Mouse (Mus musculus): Measurements from ENCODE around the gene Syt11. TPM values are rescaled to one million over a fixed set of nuclear protein-coding genes. Genes with fewer than 3 reads are reported as not detected.

Syt11 gene
- polyA plus RNA-seq, 1 experiment from 2014 or later, result 22.2 TPM

Other genes starting within 250 kb of the Syt11 start
- 9.6 and 11.2 TPM in 2 replicates for gene Mex3a, start 242.8 kb downstream of the Syt11 start, polyA plus RNA-seq (2015; fragmentation: Nextera tagmentation; extraction: Ambion mirVana)
- gene Rab25, start 226.9 kb downstream of the Syt11 start, polyA plus RNA-seq (2015; fragmentation: Nextera tagmentation; extraction: Ambion mirVana), result 75.2 and 89.8 TPM in 2 replicates
- 188 and 231 TPM in 2 replicates for gene Lamtor2, start 222.1 kb downstream of the Syt11 start, polyA plus RNA-seq (2015; fragmentation: Nextera tagmentation; extraction: Ambion mirVana)
- 43.6 and 43.7 TPM in 2 replicates for gene Ubqln4, start 221.4 kb downstream of the Syt11 start, polyA plus RNA-seq (2015; fragmentation: Nextera tagmentation; extraction: Ambion mirVana)
- gene Ssr2, start 199.3 kb downstream of the Syt11 start, polyA plus RNA-seq (2015; fragmentation: Nextera tagmentation; extraction: Ambion mirVana), result 338 and 390 TPM in 2 replicates
- 60.4 and 61.2 TPM in 2 replicates for gene Arhgef2, start 169.2 kb downstream of the Syt11 start, polyA plus RNA-seq (2015; fragmentation: Nextera tagmentation; extraction: Ambion mirVana)
- gene Rxfp4, start 122.0 kb downstream of the Syt11 start, polyA plus RNA-seq (2015; fragmentation: Nextera tagmentation; extraction: Ambion mirVana), result not detected in 2 replicates
- gene Khdc4, start 89.4 kb downstream of the Syt11 start, polyA plus RNA-seq (2015; fragmentation: Nextera tagmentation; extraction: Ambion mirVana), result 72.4 and 75.8 TPM in 2 replicates
- 44.9 and 52.7 TPM in 2 replicates for gene Rit1, start 58.3 kb downstream of the Syt11 start, polyA plus RNA-seq (2015; fragmentation: Nextera tagmentation; extraction: Ambion mirVana)
- 7.7 and 7.9 TPM in 2 replicates for gene Gon4l, start 60.1 kb upstream of the Syt11 start, polyA plus RNA-seq (2015; fragmentation: Nextera tagmentation; extraction: Ambion mirVana)
- 42.9 and 47.5 TPM in 2 replicates for gene Msto1, start 138.8 kb upstream of the Syt11 start, polyA plus RNA-seq (2015; fragmentation: Nextera tagmentation; extraction: Ambion mirVana)
- 16.4 and 17.0 TPM in 2 replicates for gene Ash1l, start 175.5 kb upstream of the Syt11 start, polyA plus RNA-seq (2015; fragmentation: Nextera tagmentation; extraction: Ambion mirVana)
- gene Dap3, start 176.0 kb upstream of the Syt11 start, polyA plus RNA-seq (2015; fragmentation: Nextera tagmentation; extraction: Ambion mirVana), result 163 and 171 TPM in 2 replicates